Mouse (Mus musculus) liver, postnatal 0 days (tissue): ENCODE data around the gene Cnnm3. TPM values are rescaled to one million over a fixed set of nuclear protein-coding genes. Genes with fewer than 3 reads are reported as not detected.

Experiments used
- ATAC-seq: fragments of 200-750 bp; cut with Nextera tagmentation; 2 replicates; pipeline ENCODE4 v1.8.0; 2017; ENCODE audit warnings: mild to moderate bottlenecking, moderate library complexity
- DNase-seq: peaks from one replicate; pipeline ENCODE4 v3.0.0-alpha.2; 2016
- H3K27ac ChIP-seq: fragments of 300-500 bp; sonication (generic); 2 replicates; pipeline ENCODE4 v1.5.1; 2014; ENCODE audit warnings: antibody characterized with exemption, moderate library complexity, mild to moderate bottlenecking, low read depth
- H3K27me3 ChIP-seq: fragments of 300-500 bp; sonication (generic); 2 replicates; pipeline ENCODE4 v1.6.1; 2014; ENCODE audit warnings: low read length, control low read depth, mixed read lengths; ENCODE audit not compliant: insufficient read depth
- H3K36me3 ChIP-seq: fragments of 300-500 bp; sonication (generic); replicated peaks from 2 replicates; pipeline ENCODE4 v1.6.1; 2014; ENCODE audit warnings: mild to moderate bottlenecking, control low read depth, low read length, moderate library complexity, mixed read lengths; ENCODE audit not compliant: insufficient read depth
- H3K4me1 ChIP-seq: fragments of 300-500 bp; sonication (generic); 2 replicates; pipeline ENCODE4 v1.6.1; 2014; ENCODE audit warnings: antibody characterized with exemption, mild to moderate bottlenecking, control low read depth; ENCODE audit not compliant: insufficient read depth
- H3K4me2 ChIP-seq: fragments of 300-500 bp; sonication (generic); 2 replicates; pipeline ENCODE4 v1.6.1; 2014; ENCODE audit warnings: low read depth, mild to moderate bottlenecking, low read length, moderate library complexity, mixed read lengths
- H3K4me3 ChIP-seq: fragments of 300-500 bp; sonication (generic); 2 replicates; pipeline ENCODE4 v1.5.1; 2014; ENCODE audit warnings: low read depth, low read length
- H3K9ac ChIP-seq: fragments of 300-500 bp; sonication (generic); replicated peaks from 2 replicates; pipeline ENCODE4 v1.6.1; 2014; ENCODE audit warnings: mild to moderate bottlenecking, moderate library complexity
- H3K9me3 ChIP-seq: fragments of 300-500 bp; sonication (generic); 2 replicates; pipeline ENCODE4 v1.6.1; 2016; ENCODE audit warnings: mild to moderate bottlenecking, control low read depth, low read length, mixed read lengths
- CTCF ChIP-seq: sonication (generic); IDR thresholded peaks from 2 replicates; pipeline ENCODE4 v1.5.1; 2016; ENCODE audit warnings: antibody characterized with exemption, low read depth
- EP300 ChIP-seq: IDR thresholded peaks from 2 replicates; pipeline ENCODE4 v1.6.1; 2016; ENCODE audit warnings: antibody characterized with exemption, low read depth, mild to moderate bottlenecking
- WGBS: fragments of 180-500 bp; shearing (Covaris S2); extraction: QIAGEN DNeasy Blood & Tissue Kit; methylation state at CpG from one replicate; pipeline ENCODE4 v1.1.7; 2014; ENCODE audit not compliant: insufficient replicate concordance; 5-methylcytosine and 5-hydroxymethylcytosine counted together
- microRNA-seq: library from miRNA; unstranded; fragments of <30 nt; microRNA quantifications from one replicate; pipeline ENCODE4, GENCODE M21; 2016
- polyA plus RNA-seq: library from polyadenylated mRNA; unstranded; fragments of >200 nt; fragmentation: Nextera tagmentation; extraction: Ambion mirVana; gene quantifications from 2 replicates; pipeline ENCODE4 v1.2.1, GENCODE M21; 2015

Gene Cnnm3
- polyA plus RNA-seq, 1 experiment from 2014 or later = 0.92 TPM

GRCm38 (mm10) chr1:36572709-36573108, 61.0 kb downstream of the Cnnm3 start:
- DNase-seq = no peak
- Histone ChIP-seq H3K4me2 (no peak overlapping the region), H3K9ac (no peak overlapping the region), H3K27me3 (no peaks in the 10 kb centered on the region), H3K36me3 (no peaks in the 10 kb centered on the region), H3K4me3 (no peak overlapping the region), H3K9me3 (no peaks in the 10 kb centered on the region), H3K27ac (peak overlapping the region; percentile 74; the same call in 1 of the 2 replicates), H3K4me1 (peaks cover 18% of the 10 kb centered on the region)
- 67% methylated on average over 1 of the region's 1 CpGs for WGBS
- TF ChIP-seq EP300 (no peak), CTCF (no peak)
- no peak for ATAC-seq

- Histone ChIP-seq H3K4me1 (peaks cover 18% of the 10 kb centered on the region), H3K27me3 (0 out of 2 replicates have a peak, but pooled peaks cover 2% of the 10 kb centered on the region), H3K27ac (peak overlapping the region; percentile 12; the same call in 1 of the 2 replicates), H3K36me3 (no peaks in the 10 kb centered on the region), H3K4me2 (no peak overlapping the region), H3K9me3 (no peaks in the 10 kb centered on the region), H3K4me3 (no peak overlapping the region), H3K9ac (no peak overlapping the region)
- ATAC-seq (no peak), DNase-seq (no peak)
- WGBS = 79% methylated on average over 8 of the region's 8 CpGs
- TF ChIP-seq CTCF (no peak), EP300 (no peak)
Measured at GRCm38 (mm10) chr1:36573524-36573923, 61.9 kb downstream of the Cnnm3 start.

- no peak for ATAC-seq
- H3K27me3 ChIP-seq = 0 out of 2 replicates have a peak, but pooled peaks cover 2% of the 10 kb centered on the region
- peak overlapping the region; percentile 44; the same call in 1 of the 2 replicates for H3K27ac ChIP-seq
- DNase-seq = no peak
- no peak overlapping the region for H3K4me2 ChIP-seq
- peaks cover 16% of the 10 kb centered on the region for H3K4me1 ChIP-seq
- no peak overlapping the region for H3K9ac ChIP-seq
- TF ChIP-seq CTCF (no peak), EP300 (no peak)
- H3K4me3 ChIP-seq = no peak overlapping the region
- WGBS = 80% methylated on average over 5 of the region's 5 CpGs
- no peaks in the 10 kb centered on the region for H3K36me3 ChIP-seq
- H3K9me3 ChIP-seq = no peaks in the 10 kb centered on the region
Measured at GRCm38 (mm10) chr1:36574196-36574955, 62.7 kb downstream of the Cnnm3 start.

- no peak for TF ChIP-seq EP300
- TF ChIP-seq CTCF = no peak
- Histone ChIP-seq H3K27ac (no peak overlapping the region), H3K4me1 (peaks cover 20% of the 10 kb centered on the region), H3K9me3 (no peaks in the 10 kb centered on the region), H3K4me2 (no peak overlapping the region), H3K4me3 (no peak overlapping the region), H3K27me3 (0 out of 2 replicates have a peak, but pooled peaks cover 2% of the 10 kb centered on the region), H3K36me3 (no peaks in the 10 kb centered on the region), H3K9ac (no peak overlapping the region)
- WGBS = 58% methylated on average over 6 of the region's 6 CpGs
- ATAC-seq (no peak), DNase-seq (no peak)
Measured at GRCm38 (mm10) chr1:36575347-36575746, 63.7 kb downstream of the Cnnm3 start.

- Histone ChIP-seq H3K27ac (no peak overlapping the region), H3K27me3 (0 out of 2 replicates have a peak, but pooled peaks cover 2% of the 10 kb centered on the region), H3K36me3 (no peaks in the 10 kb centered on the region), H3K4me2 (no peak overlapping the region), H3K9me3 (no peaks in the 10 kb centered on the region), H3K9ac (no peak overlapping the region), H3K4me3 (no peak overlapping the region), H3K4me1 (peaks cover 22% of the 10 kb centered on the region)
- 67% methylated on average over 6 of the region's 6 CpGs for WGBS
- ATAC-seq = no peak
- TF ChIP-seq EP300 = no peak
- no peak for TF ChIP-seq CTCF
- DNase-seq = no peak
Measured at GRCm38 (mm10) chr1:36576991-36577675, 65.5 kb downstream of the Cnnm3 start.

Small RNA genes lying within 50 kb of the gene (microRNA-seq; reads per million reads assigned to microRNA genes)
- gene Gm47280 = not detected

Other genes with a start within 250 kb of the Cnnm3 start
- gene Neurl3, start 237.2 kb upstream of the Cnnm3 start, polyA plus RNA-seq = 4.4 and 4.7 TPM in 2 replicates
- 5.8 and 6.3 TPM in 2 replicates for gene Arid5a, start 204.1 kb upstream of the Cnnm3 start, polyA plus RNA-seq
- 8.5 and 10.1 TPM in 2 replicates for gene Kansl3, start 142.7 kb upstream of the Cnnm3 start, polyA plus RNA-seq
- gene Fer1l5, start 139.6 kb upstream of the Cnnm3 start, polyA plus RNA-seq = 0.12 TPM in 2 replicates
- 9.0 and 9.9 TPM in 2 replicates for gene Lman2l, start 66.6 kb upstream of the Cnnm3 start, polyA plus RNA-seq
- gene Cnnm4, start 40.2 kb upstream of the Cnnm3 start, polyA plus RNA-seq = 2.1 and 2.2 TPM in 2 replicates
- gene Ankrd23, start 25.0 kb downstream of the Cnnm3 start, polyA plus RNA-seq = 2.0 and 2.2 TPM in 2 replicates
- gene Gm42417, start 27.6 kb downstream of the Cnnm3 start, polyA plus RNA-seq = 0.45 TPM in 1 of 2 replicates, not detected in the other
- gene Ankrd39, start 35.6 kb downstream of the Cnnm3 start, polyA plus RNA-seq = 7.4 and 8.3 TPM in 2 replicates
- 2.0 TPM in 2 replicates for gene Sema4c, start 46.5 kb downstream of the Cnnm3 start, polyA plus RNA-seq
- gene Fam178b, start 171.3 kb downstream of the Cnnm3 start, polyA plus RNA-seq = 0.16 and 0.37 TPM in 2 replicates
- 620 and 664 TPM in 2 replicates for gene Cox5b, start 179.6 kb downstream of the Cnnm3 start, polyA plus RNA-seq
- gene 4933424G06Rik, start 198.3 kb downstream of the Cnnm3 start, polyA plus RNA-seq = not detected in 2 replicates
- 19.3 and 21.3 TPM in 2 replicates for gene Actr1b, start 202.6 kb downstream of the Cnnm3 start, polyA plus RNA-seq
- 0.31 and 0.67 TPM in 2 replicates for gene Zap70, start 249.9 kb downstream of the Cnnm3 start, polyA plus RNA-seq